In genomic region chr16:36587971-36588370, GRCm38 (mm10) we compare ENCODE assay signal across 16 mouse cellular contexts. TPM values are rescaled to one million over a fixed set of nuclear protein-coding genes. Genes with fewer than 3 reads are reported as not detected.
A peak's percentile ranks its signal among the peaks of the same experiment; 100 is the strongest.
DNase-seq lines count a peak whose midpoint lies in the region; ATAC-seq lines count a peak whose summit lies in the region.
"Had no signal": no experiment of that assay in that cellular context is flagged by ENCODE, and none has a peak within 500 bp of the region (broad histone marks: within the 10 kb centered on the region; RNA-seq: fewer than 3 reads in every experiment).

No protein-coding gene starts in this region.

- intact Hi-C loops in gastrocnemius, postnatal 14 days (cut with DNase I; ENCODE audit: low total_unique reads): no loop called here

- DNase-seq in lung, postnatal 25 days (ENCODE audit: low spot score): peak; percentile 2
- no peak for DNase-seq in lung, postnatal 10 days
- peak; percentile 12 to 22 for DNase-seq in natural killer cell, adult 2 months (ENCODE audit: low spot score in 2 of 2)
- DNase-seq in gastrocnemius, postnatal 14 days: no peak
- no peak for DNase-seq in cerebellum, postnatal 25 days
- DNase-seq: adrenal gland, postnatal 14 days; cerebellum, adult 18-20 months; gastrocnemius, postnatal 10 days; heart, postnatal 10 days; right cerebral cortex, adult 18-20 months; thymus, postnatal 25 days had no signal

- peak; percentile 98 for ATAC-seq in CD4-positive, CD25-positive, alpha-beta regulatory T cell, adult 4 months
- peak; percentile 96 for ATAC-seq in granulocyte monocyte progenitor cell, adult 5-6 weeks (replicated peaks; ENCODE audit: poor library complexity, severe bottlenecking)
- ATAC-seq: intestine, embryonic 16.5 days; liver, embryonic 12.5 days had no signal

RNA-seq across cellular contexts. Expression of gene Casr, which starts 26.0 kb away (rescaled TPM):
- not detected for polyA plus RNA-seq in CD4-positive, CD25-positive, alpha-beta regulatory T cell, adult 4 months (2017; shearing (Covaris generic))
- not detected in 2 replicates for total RNA-seq in granulocyte monocyte progenitor cell, adult 5-6 weeks (2014; fragmentation: Nextera tagmentation)
- total RNA-seq in granulocyte monocyte progenitor cell, adult 5-6 weeks (2017): not detected in 2 replicates
- under 1 TPM; 0.23 to 0.27 TPM for total RNA-seq in gastrocnemius, postnatal 14 days (2021)
- total RNA-seq: adrenal gland, postnatal 14 days had no signal
- polyA plus RNA-seq: hindbrain, embryonic 13.5 days; intestine, embryonic 16.5 days; liver, embryonic 12.5 days had no signal

Comparison
In these comparisons a context has a peak if more than half of its experiments do, and no peak if none do; other contexts are left out.
1. DNase-seq: peak in lung, postnatal 25 days (single experiment) and natural killer cell, adult 2 months (2 of 2); none in lung, postnatal 10 days (single experiment), gastrocnemius, postnatal 14 days (single experiment) and cerebellum, postnatal 25 days (0 of 2).